Mouse (Mus musculus) embryo, embryonic 10.5 days (tissue): ENCODE data around the gene Hist1h2bp.
A peak's percentile ranks its signal among the peaks of the same experiment; 100 is the strongest.

Source experiments
- DNase-seq: peaks from one replicate; pipeline ENCODE4 v3.0.0-alpha.2; 2015; ENCODE audit warnings: low spot score

Gene Hist1h2bp

GRCm38 (mm10) chr13:21786899-21787629 lies at the start of gene Hist1h2bp, which contains the start of gene Hist1h2an:
TSS of gene Hist1h2bp (plus strand) at chr13:21787461.
TSS of gene Hist1h2an (minus strand) at chr13:21787218.
- peak; percentile 98 for DNase-seq

- no peak for DNase-seq
Measured at GRCm38 (mm10) chr13:21745006-21745405, 42.3 kb upstream of the Hist1h2bp start.

- DNase-seq, result peak; percentile 76
Measured at GRCm38 (mm10) chr13:21749387-21750158, 37.7 kb upstream of the Hist1h2bp start.

GRCm38 (mm10) chr13:21750159-21751017 lies 36.9 kb upstream of the Hist1h2bp start, which contains the start of gene Hist1h4k:
TSS of gene Hist1h4k (minus strand) at chr13:21750505.
- peak; percentile 97 for DNase-seq

- DNase-seq, result peak; percentile 18
Measured at GRCm38 (mm10) chr13:21751417-21751816, 35.8 kb upstream of the Hist1h2bp start.

DNA sequence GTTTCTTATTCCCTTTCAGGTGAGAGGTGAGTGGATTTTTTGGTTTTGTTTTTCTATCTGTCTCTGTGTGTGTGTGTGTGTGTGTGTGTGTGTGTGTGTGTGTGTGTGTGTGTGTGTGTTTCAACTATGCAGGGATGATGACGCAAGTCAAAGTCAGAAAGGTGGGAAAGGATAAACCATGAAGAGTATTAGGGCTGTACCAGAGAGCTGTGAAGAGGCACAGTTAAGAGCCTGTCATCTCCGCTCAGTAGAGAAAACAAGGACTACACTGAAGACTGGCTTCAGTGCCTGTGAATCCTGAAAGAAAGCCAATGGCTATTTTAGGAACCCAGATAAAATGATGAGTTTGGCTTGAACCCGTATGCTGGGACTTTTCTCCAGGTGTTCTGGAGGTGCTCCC lies 35.4 kb upstream of the Hist1h2bp start:
- DNase-seq, result peak; percentile 40

DNA sequence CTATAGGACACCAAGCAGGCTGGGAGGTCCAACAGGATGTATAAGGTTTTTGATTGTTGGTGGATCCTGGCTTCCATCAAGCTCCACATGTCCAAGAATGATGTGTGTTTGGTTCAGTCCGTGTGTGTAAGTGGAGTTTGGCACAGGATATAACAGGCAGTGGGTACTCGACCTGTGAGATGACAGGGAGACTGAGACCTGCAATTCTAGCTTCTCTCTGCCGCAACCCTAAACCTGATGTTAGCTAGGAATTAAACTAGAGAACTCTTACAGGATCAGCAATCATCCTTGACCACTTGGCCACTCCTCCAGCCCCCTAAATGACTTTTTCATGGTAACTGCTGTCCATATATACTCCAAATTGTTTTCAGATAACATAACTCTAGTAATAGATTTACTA lies 34.9 kb upstream of the Hist1h2bp start:
- peak; percentile 59 for DNase-seq

DNA sequence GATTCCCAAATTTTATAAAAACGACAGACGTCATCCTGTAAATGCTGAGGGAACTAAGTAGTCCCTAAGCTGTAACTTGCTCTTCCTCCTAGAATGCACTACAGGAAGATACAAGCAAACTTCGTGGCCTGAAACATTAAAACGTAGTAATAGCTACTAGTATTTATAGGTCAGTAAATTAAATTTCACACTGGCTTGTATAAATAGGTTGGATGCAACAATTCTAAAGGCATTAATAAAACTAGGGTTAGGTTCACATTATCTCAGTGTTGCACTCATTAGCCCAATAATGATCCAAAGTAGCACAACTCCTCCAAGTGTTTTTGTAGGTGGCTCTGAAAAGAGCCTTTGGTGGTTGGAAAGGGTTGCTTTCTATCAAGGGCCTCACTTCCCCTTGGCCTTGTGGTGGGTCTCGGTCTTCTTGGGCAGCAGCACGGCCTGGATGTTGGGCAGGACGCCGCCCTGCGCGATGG lies 34.2 kb upstream of the Hist1h2bp start:
- DNase-seq, result peak; percentile 75

DNA sequence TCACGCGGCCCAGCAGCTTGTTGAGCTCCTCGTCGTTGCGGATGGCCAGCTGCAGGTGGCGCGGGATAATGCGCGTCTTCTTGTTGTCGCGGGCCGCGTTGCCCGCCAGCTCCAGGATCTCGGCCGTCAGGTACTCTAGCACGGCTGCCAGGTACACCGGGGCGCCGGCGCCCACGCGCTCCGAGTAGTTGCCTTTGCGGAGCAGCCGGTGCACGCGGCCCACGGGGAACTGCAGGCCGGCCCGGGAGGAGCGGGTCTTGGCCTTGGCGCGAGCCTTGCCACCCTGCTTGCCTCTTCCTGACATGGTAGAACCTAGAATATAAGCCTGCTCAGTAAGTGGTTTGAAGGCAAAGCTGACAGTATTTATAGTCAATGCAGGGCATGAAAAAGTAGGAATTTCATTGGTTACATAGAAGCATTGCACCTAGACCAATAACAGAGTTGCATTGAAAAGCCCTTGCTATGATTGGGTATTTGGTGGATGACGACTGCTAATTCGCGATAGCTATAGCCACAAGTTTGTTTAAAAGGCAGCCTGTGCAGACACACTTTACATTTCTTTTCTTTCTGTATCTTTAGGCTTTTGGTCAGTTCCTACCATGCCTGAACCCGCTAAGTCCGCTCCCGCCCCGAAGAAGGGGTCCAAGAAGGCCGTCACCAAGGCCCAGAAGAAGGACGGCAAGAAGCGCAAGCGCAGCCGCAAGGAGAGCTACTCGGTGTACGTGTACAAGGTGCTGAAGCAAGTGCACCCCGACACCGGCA lies 33.6 kb upstream of the Hist1h2bp start, which contains the start of the genes Hist1h2ak and Hist1h2bn:
TSS of gene Hist1h2ak (minus strand) at position 304 of the 762 bp plus-strand sequence.
TSS of gene Hist1h2bn (plus strand) at position 600 of the 762 bp plus-strand sequence.
- peak; percentile 97 for DNase-seq

GRCm38 (mm10) chr13:21754294-21755001 lies 32.8 kb upstream of the Hist1h2bp start:
- peak; percentile 77 for DNase-seq

DNA sequence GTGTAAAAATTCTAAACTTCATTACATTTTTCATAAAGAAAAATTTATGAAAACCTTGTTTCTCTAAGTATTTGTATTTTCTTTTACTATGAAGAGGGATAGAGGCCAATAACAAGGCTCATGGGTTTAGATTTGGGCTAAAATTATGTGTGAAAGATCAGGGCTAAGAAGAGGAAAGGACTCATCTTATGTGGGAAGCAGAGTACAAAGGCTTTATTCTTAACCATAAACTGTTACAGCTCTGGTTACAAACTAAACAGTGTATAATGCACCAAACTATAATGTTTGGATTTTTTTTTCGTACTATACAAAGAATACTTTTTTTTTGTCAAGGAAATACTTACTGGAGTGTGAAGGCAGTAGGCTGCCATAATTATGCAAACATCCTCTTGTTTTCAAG lies 31.6 kb upstream of the Hist1h2bp start:
- DNase-seq, result peak; percentile 33

DNA sequence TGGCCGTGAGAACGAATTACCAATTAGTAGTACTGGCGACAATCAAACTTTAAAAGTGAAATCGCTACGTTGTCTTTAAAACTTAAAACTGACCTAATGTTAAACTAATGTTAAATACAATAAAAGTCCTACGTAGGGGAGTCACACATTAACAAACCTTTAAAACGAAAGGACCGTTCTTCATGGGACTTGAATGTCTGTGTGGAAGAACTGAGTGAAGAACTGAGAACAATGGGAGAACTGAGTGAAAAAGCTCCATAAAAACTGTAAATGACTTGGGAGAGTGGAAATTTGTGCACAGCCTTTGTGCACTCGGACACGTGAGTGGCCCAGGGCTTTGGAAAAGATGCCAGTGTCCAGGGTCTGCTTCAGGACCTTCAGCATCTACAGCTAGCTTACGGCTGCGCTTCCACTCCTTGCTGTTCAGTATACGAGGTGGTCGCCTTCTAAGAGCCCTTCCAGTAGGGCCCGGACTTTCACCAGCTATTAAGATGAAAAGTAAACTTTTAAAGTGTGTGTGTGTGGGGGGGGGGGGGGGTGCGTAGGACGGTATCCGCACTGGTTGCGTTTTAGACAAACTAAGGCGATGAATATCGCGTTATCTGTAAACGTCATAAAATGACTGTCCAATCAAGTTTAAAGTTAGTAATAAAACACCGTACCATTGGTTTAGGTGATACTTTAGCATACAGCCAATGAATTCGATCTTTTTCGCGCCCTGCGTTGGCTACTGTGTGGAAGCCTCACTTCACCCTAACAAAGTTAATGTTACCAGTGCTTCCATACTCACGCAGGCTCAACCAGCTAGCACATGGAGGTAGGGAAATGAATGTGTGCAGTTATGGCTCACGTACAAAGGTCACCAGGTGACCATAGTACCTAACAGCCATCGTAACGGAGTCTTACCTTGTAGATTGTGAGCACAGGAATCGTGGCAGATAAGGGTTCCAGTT lies 8.2 kb upstream of the Hist1h2bp start:
- DNase-seq, result peak; percentile 94

DNA sequence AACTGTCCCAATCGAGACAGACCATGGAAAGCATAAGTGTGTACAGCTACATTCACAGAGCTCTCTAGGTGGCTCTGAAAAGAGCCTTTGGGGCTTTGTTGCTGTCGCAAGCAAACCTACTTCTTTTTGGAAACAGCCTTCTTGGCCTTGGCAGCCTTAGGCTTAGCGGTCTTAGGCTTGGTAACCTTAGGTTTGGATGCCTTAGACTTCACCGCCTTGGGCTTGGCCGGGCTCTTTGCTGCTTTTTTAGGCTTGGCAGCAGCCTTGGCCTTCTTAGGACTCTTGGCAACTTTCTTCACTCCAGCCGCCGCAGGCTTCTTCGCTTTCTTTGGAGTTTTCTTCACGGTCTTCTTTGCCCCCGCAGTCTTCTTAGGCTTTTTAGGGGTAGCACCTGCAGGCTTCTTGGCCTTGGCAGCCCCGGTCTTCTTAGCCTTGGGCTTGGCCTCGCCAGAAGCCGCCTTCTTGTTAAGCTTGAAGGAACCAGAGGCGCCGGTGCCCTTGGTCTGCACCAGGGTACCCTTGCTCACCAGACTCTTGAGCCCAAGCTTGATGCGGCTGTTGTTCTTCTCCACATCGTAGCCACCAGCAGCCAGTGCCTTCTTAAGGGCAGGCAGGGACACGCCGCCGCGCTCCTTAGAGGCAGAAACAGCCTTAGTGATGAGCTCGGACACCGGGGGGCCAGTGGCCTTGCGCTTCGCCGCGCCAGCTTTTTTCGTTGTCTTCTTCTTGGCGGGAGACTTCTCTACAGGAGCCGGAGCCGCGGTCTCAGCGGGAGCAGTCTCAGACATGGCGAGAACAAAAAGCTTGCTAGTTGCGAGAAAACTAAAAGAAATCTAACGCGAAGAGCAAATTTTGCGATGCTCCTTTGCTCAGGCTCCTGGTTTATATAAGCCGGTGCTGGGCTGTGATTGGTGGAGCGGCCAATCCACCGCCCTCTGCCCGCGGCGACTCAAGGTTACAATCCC lies 7.2 kb upstream of the Hist1h2bp start, which contains the start of gene Hist1h1b:
TSS of gene Hist1h1b (minus strand) at position 859 of the 965 bp plus-strand sequence.
- peak; percentile 96 for DNase-seq

DNA sequence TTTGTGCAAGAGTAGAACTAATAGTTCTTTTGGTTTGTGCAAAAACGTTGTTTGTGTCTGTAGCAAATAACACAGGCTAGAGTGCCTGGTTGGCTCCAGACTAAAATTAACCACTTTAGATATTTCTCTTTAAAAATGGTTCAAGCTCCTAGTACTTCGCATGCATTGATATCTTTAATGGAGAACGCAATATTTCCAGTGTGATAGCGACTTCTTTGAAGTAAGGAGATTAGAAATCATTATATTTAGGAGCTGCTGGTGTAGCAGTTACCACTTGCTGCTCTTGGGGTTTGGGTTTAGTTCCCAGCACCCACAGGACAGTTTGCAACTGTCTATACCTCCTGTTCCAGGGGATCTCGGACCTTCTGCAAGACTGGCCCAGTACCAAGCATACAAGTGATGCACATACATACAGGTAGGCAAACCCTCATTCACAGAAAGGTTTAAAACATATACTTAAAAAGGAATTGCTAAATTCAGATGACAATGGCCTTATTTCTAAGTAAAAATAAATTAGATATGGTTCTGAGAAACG lies 6.2 kb upstream of the Hist1h2bp start:
- no peak for DNase-seq

GRCm38 (mm10) chr13:21781639-21782038 lies 5.6 kb upstream of the Hist1h2bp start:
- DNase-seq, result peak; percentile 31

GRCm38 (mm10) chr13:21782361-21783254 lies 4.7 kb upstream of the Hist1h2bp start:
- peak; percentile 86 for DNase-seq

- peak; percentile 93 for DNase-seq
Measured at GRCm38 (mm10) chr13:21783255-21783617, 4.0 kb upstream of the Hist1h2bp start, which contains the start of gene Hist1h3i. TSS of gene Hist1h3i (minus strand) at chr13:21783370.
